Mouse (Mus musculus) intestine, postnatal 0 days (tissue): ENCODE data around the gene B4galnt3. TPM values are rescaled to one million over a fixed set of nuclear protein-coding genes. Genes with fewer than 3 reads are reported as not detected.
A peak's percentile ranks its signal among the peaks of the same experiment; 100 is the strongest.

Experiments used
- ATAC-seq: fragments of 200-750 bp; cut with Nextera tagmentation; 2 replicates; pipeline ENCODE4 v1.8.0; 2017; ENCODE audit warnings: mild to moderate bottlenecking, moderate TSS enrichment, moderate library complexity
- H3K27ac ChIP-seq: fragments of 300-500 bp; sonication (generic); 2 replicates; pipeline ENCODE4 v1.5.1; 2014; ENCODE audit warnings: mild to moderate bottlenecking, low read depth, low read length, moderate library complexity
- H3K27me3 ChIP-seq: fragments of 300-500 bp; sonication (generic); replicated peaks from 2 replicates; pipeline ENCODE4 v1.6.1; 2014; ENCODE audit warnings: low read length, mixed read lengths; ENCODE audit not compliant: control insufficient read depth, insufficient read depth
- H3K36me3 ChIP-seq: fragments of 300-500 bp; sonication (generic); 2 replicates; pipeline ENCODE4 v1.6.1; 2014; ENCODE audit warnings: mild to moderate bottlenecking, moderate library complexity; ENCODE audit not compliant: control insufficient read depth, insufficient read depth
- H3K4me1 ChIP-seq: fragments of 300-500 bp; sonication (generic); replicated peaks from 2 replicates; pipeline ENCODE4 v1.6.1; 2014; ENCODE audit warnings: antibody characterized with exemption, low read length, mixed read lengths; ENCODE audit not compliant: control insufficient read depth, insufficient read depth
- H3K4me2 ChIP-seq: fragments of 300-500 bp; sonication (generic); replicated peaks from 2 replicates; pipeline ENCODE4 v1.6.1; 2014; ENCODE audit warnings: low read depth, mild to moderate bottlenecking, moderate library complexity
- H3K4me3 ChIP-seq: fragments of 300-500 bp; sonication (generic); 2 replicates; pipeline ENCODE4 v1.5.1; 2014; ENCODE audit warnings: low read depth, low read length
- H3K9ac ChIP-seq: fragments of 300-500 bp; sonication (generic); 2 replicates; pipeline ENCODE4 v1.6.1; 2014; ENCODE audit warnings: mild to moderate bottlenecking, low read depth, low read length
- H3K9me3 ChIP-seq: fragments of 300-500 bp; sonication (generic); 2 replicates; pipeline ENCODE4 v1.6.1; 2016; ENCODE audit warnings: mixed run types; ENCODE audit not compliant: control insufficient read depth
- CTCF ChIP-seq: sonication (generic); IDR thresholded peaks from 2 replicates; pipeline ENCODE4 v1.5.1; 2016; ENCODE audit warnings: low read depth, mild to moderate bottlenecking, control low read depth, antibody characterized with exemption, moderate library complexity
- WGBS: fragments of 180-500 bp; shearing (Covaris S2); extraction: QIAGEN DNeasy Blood & Tissue Kit; methylation state at CpG from one replicate; pipeline ENCODE4 v1.1.7; 2014; 5-methylcytosine and 5-hydroxymethylcytosine counted together
- polyA plus RNA-seq: library from polyadenylated mRNA; unstranded; fragments of >200 nt; fragmentation: Nextera tagmentation; extraction: Ambion mirVana; gene quantifications from 2 replicates; pipeline ENCODE4 v1.2.1, GENCODE M21; 2015

The B4galnt3 gene
- polyA plus RNA-seq, 1 experiment from 2014 or later, result 0.95 TPM

- no peak for ATAC-seq
- no peak overlapping the region for H3K9ac ChIP-seq
- no peak overlapping the region for H3K27ac ChIP-seq
- no peak overlapping the region for H3K4me3 ChIP-seq
- 53% methylated on average over 7 of the region's 7 CpGs for WGBS
- no peak overlapping the region for H3K4me2 ChIP-seq
- no peaks in the 10 kb centered on the region for H3K9me3 ChIP-seq
- TF ChIP-seq CTCF, result no peak
- H3K27me3 ChIP-seq, result no peaks in the 10 kb centered on the region
- H3K4me1 ChIP-seq, result no peaks in the 10 kb centered on the region
- no peaks in the 10 kb centered on the region for H3K36me3 ChIP-seq
Observed at GRCm38 (mm10) chr6:120276874-120277449, 17.4 kb downstream of the B4galnt3 start.

DNA sequence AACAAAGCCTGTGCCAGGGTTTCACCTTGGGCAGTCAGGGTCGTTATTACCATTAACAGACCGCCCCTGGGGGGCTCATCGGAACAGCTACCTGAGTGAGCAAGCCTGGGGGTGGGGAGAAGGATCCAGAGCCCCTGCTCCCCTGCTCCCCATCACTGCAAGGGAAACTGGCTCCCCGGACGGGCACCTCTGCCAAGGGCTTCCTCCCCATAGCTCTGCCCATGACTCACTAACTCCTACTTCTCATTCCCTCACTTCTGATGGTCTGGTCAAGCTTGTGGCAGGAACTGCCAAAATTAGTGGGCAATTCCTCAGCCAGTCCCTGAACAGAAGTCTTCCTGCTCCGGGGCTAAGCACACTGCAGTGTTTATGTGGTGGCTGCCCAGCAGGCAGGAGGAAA is 19.1 kb downstream of the B4galnt3 start:
- no peaks in the 10 kb centered on the region for H3K4me1 ChIP-seq
- no peak for TF ChIP-seq CTCF
- no peaks in the 10 kb centered on the region for H3K27me3 ChIP-seq
- no peak overlapping the region for H3K9ac ChIP-seq
- no peaks in the 10 kb centered on the region for H3K9me3 ChIP-seq
- no peaks in the 10 kb centered on the region for H3K36me3 ChIP-seq
- no peak overlapping the region for H3K4me2 ChIP-seq
- WGBS, result 43% methylated on average over 6 of the region's 6 CpGs
- no peak for ATAC-seq
- no peak overlapping the region for H3K4me3 ChIP-seq
- H3K27ac ChIP-seq, result no peak overlapping the region

DNA sequence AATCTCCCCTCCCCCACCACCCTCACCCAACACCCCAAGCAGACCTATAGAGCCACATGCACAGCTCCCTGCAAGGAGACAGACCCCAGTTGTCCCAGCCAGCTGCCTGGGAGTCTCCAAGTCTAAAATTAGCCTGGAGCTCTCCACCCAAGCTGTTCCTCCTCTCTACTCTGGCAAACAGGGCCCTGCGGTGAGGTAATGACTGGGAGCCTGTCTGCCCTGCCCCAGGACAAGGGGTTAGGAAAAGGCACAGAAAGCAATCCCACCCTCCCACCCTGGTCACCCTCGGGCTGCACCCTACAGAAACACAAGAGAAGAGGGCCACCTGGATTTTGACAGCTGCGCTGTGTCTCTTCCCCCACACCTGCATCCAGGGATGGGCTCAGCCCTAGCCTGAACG is 19.5 kb downstream of the B4galnt3 start:
- 61% methylated on average over 4 of the region's 4 CpGs for WGBS
- no peak for TF ChIP-seq CTCF

DNA sequence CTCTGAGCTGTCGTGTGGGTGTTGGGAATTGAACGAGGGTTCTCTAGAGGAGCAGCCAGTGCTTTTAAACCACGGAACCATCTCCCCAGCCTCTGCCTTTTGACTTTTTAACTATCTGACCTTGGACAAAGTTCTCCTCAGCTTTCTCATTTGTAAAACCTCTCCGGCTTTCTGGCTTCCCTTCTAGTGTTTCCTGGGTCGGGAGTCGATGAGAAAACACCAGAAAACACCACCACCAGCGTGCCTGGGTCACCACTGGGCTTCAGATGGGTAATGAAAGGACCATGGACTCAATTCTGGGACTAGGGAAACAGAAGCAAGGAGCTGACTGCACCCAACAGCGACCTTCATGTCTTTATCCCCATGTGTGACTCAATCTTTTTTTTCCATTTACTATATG is 20.2 kb downstream of the B4galnt3 start:
- Histone ChIP-seq H3K4me1 (no peaks in the 10 kb centered on the region), H3K4me2 (no peak overlapping the region), H3K36me3 (no peaks in the 10 kb centered on the region), H3K9ac (no peak overlapping the region), H3K27ac (no peak overlapping the region), H3K27me3 (no peaks in the 10 kb centered on the region), H3K9me3 (no peaks in the 10 kb centered on the region), H3K4me3 (no peak overlapping the region)
- WGBS, result 75% methylated on average over 8 of the region's 8 CpGs
- ATAC-seq, result no peak
- TF ChIP-seq CTCF, result no peak

More for the DNA sequence above, 19.5 kb downstream of the B4galnt3 start:
- Histone ChIP-seq H3K9ac (no peak overlapping the region), H3K36me3 (no peaks in the 10 kb centered on the region), H3K4me3 (no peak overlapping the region), H3K4me1 (no peaks in the 10 kb centered on the region), H3K4me2 (no peak overlapping the region), H3K9me3 (no peaks in the 10 kb centered on the region), H3K27me3 (no peaks in the 10 kb centered on the region), H3K27ac (no peak overlapping the region)
- no peak for ATAC-seq

- Histone ChIP-seq H3K27me3 (no peaks in the 10 kb centered on the region), H3K4me2 (no peak overlapping the region), H3K36me3 (no peaks in the 10 kb centered on the region; the same call in 1 of the 2 replicates), H3K27ac (no peak overlapping the region), H3K9me3 (no peaks in the 10 kb centered on the region), H3K4me3 (no peak overlapping the region), H3K9ac (no peak overlapping the region), H3K4me1 (no peaks in the 10 kb centered on the region)
- WGBS, result 19% methylated on average over 6 of the region's 6 CpGs
- ATAC-seq, result peak; percentile 82
- no peak for TF ChIP-seq CTCF
Observed at GRCm38 (mm10) chr6:120264151-120264550, 30.2 kb downstream of the B4galnt3 start.

GRCm38 (mm10) chr6:120263608-120264007 is 30.8 kb downstream of the B4galnt3 start:
- Histone ChIP-seq H3K9ac (no peak overlapping the region), H3K27me3 (no peaks in the 10 kb centered on the region), H3K9me3 (no peaks in the 10 kb centered on the region), H3K4me3 (no peak overlapping the region), H3K27ac (no peak overlapping the region), H3K4me1 (no peaks in the 10 kb centered on the region), H3K36me3 (no peaks in the 10 kb centered on the region; the same call in 1 of the 2 replicates), H3K4me2 (no peak overlapping the region)
- no peak for TF ChIP-seq CTCF
- no peak for ATAC-seq
- 64% methylated on average over 7 of the region's 7 CpGs for WGBS
